Mouse (Mus musculus): Measurements from ENCODE around the gene Sipa1l3.

The Sipa1l3 gene

DNA sequence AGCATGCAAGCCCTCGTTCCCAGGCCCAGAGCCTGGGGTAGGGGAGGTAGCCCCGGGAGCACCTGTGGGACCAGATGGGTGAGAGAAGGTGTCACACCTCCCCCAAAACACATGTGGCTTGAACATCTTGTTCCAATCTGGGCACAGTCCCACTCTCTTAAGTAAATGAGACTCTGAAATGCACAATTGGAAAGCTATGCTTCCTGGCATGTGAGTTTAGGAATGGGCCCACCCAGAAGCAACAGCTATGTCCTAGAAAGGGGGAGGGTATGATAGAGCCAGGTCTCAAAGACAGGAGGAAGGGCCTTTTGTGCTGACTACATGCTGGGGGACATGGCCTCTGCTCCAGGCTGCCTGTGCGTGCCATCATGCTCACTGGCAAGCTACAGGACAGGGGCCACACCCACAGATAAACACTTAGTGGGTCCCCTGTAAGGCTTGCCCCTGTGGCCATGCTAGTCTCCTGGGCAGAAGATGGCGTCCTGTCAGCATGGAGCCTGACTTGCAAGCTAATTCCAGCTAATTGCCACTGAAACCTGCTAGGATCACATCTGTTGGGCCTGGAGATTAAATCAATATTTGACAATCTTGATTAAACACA is 107.1 kb downstream of the Sipa1l3 start:
- DNase-seq (ENCODE audit: low spot score): no peak

DNA sequence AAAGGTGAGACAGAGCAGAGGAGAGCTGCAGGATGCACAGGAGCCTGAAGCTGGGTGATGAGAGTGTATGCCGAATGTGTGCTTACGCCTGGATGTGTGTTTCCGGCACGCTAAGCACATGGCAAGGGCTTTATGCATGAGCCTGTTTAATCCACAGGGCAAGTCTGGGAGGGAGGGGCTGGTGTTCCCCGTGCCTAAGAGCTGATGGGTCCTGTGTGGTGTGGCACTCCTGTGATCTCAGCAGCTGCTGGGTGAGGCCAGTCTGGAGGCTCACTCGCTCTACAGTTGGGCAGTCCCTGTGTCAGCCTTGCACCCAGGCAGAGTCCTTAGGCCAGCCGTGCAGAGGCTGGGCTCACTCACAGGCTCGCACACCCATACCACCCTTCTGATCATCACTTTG is 108.0 kb downstream of the Sipa1l3 start:
- DNase-seq (ENCODE audit: low spot score): no peak

DNA sequence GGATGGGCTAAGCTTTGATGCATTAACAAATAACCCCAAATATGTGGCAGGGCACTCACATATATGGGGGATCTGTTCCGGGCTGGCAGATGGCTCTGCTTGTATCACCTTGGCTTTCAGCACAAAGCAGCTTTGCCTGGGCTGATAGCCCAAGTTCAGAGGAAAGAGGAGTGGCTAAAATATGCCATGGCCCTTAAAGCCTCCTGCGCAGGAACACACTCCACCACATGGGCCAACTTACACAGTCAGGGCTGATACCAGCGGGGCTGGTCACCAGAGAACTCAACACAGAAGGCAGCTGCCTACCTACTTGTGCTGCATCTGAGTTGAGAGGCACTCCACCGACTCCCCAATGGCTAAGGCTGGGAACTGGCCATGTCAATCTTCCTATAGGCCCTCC is 111.6 kb downstream of the Sipa1l3 start:
- no peak for DNase-seq (ENCODE audit: low spot score)

DNA sequence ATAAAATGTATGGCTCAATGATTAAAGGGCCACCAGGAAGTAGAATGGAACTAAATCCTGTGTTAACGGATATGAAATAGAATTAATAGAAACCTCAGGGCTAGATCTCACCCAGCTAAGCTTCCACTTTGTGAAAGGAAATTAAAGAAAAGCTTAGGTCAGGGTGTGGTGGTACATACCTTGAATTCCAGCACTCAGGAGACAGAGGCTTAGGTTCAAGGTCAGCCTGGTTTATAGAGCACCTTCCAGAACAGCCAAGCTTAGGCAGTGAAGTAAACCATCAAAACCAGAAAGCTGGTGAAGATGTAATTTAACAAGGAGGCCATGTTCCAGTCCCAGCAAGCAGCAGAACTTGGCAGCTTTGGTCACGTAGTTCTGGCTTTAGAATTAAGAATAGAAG is 114.3 kb downstream of the Sipa1l3 start:
- DNase-seq (ENCODE audit: low spot score): no peak

DNA sequence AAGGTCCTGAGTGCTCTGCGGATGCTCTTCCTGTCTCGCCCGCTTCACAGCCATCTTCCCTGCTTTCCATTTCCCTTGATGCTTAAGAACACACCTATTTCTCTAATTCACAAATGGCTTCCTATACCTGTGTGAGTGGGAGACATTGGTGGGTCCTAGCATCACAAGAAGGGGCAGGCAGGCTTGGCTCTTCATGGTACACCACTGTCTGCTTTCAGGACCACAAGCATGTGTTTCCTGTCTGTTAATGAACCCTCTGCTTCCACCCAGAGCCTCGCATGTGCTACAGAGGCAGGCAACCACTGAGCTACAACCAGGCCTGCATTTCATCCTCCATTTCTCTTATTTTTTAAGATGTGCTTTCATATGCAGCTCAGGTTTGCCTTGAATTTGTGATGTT is 116.4 kb downstream of the Sipa1l3 start:
- no peak for DNase-seq (ENCODE audit: low spot score)

DNA sequence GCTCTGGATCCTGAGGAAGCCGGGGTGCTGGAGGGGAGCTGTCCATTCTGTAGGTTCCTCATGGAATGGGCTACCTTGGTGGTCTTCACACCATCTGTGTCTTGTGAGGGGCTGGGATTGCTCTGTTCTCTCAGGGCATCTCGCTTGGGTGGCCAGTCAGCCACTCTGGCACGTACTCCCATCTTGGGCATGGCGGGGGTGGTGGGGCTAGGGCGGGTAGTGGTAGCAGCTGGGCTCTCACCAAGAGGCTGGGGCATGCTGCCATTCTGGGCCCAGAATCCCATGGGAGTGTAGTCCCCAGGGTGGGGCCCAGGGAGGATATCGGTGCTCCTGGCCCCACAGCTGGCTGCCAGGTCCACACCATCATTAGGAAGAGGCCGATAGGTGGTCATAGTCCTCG is 118.0 kb downstream of the Sipa1l3 start:
- no peak for DNase-seq (ENCODE audit: low spot score)

DNA sequence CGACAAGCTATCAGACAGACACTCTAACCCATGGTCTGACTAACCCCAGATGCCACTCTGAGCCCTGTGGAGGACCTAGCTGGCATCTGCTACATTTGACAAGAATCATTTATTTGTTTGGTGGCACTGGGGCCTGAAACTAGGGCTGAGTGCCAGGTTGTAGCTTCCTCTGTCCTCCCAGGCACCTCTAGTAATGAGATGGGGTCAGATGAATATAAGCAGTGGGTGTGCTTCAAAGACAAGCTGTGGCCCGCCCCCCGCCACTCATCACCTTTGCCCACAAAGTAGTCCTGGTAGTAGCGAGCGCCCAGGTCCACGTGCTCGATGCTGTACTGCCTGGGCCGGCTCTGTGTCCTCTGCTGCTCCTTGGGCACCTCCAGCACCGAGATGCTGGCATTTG is 119.4 kb downstream of the Sipa1l3 start:
- no peak for DNase-seq (ENCODE audit: low spot score)

DNA sequence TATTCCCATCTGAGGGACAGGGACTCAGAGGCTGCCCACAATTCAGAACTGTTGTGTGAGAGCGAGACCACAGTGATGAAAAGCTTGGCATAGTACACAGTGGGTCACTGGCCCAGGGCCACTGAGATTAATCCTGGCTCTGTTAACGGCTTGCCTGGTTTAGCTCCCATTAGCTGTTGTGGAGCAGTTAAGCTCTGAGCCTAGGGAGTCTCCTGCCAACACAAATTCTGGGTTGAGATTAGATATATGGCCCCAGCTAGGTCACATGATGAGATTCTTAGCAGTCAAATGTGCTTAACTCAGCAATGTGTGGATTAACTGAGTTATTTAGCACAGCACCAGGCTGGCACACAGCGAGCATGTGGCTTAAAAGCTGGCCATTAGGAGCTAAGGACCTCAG is 121.0 kb downstream of the Sipa1l3 start:
- no peak for DNase-seq (ENCODE audit: low spot score)

DNA sequence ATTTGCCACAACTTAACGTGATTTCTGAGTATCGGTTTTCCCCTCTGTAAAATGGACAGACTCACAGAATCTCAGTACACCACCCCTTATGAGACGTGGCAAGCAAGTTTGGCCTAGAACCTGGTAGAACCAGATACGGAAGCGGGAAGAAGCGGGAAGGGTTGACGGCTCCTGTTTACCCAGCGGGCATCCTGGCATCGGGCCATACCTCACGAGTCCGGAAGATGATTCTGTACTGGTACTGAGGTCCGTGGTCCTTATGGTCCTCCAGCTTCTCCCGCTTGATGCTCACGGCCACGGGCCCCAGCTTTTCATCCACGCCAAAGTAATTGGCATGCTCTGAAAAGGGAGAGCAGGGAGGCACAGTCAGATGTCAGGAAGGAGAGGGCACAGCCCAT is 121.5 kb downstream of the Sipa1l3 start:
- DNase-seq (ENCODE audit: low spot score): no peak

DNA sequence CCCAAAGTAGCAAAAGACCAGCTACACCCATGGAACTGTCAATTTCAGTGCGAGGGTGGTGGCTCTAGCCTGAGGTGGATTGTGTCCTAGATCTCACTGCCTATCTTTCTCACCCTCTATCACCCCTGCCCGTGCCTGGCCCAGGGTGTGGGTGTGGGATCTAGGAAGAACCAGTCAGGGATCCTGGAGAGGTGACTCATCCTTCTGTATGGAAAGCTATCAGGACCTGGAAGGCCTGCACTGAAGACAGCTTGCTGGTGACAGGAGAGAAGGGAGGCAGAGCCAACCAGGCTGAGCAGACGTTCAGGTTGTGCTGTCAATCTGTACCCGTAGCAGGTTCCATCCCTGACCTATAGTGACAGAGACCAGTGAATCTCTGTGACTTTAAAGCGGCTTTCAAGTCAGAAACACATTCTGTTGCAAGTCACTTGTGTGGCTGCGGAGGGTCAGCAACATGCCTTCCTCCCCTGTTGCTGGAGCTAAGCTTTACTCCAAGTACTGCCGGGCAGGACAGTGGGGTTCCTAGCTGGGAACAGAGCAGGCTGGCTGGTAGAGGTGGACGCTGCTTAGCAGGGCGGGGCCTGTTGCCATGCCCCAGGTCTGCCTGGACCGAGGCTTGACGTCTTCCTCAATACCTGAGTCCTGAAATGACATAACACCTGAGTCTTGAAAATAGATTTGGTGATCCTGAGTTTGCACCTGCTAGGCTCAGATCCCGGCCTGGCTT is 122.1 kb downstream of the Sipa1l3 start:
- no peak for DNase-seq (ENCODE audit: low spot score)

DNA sequence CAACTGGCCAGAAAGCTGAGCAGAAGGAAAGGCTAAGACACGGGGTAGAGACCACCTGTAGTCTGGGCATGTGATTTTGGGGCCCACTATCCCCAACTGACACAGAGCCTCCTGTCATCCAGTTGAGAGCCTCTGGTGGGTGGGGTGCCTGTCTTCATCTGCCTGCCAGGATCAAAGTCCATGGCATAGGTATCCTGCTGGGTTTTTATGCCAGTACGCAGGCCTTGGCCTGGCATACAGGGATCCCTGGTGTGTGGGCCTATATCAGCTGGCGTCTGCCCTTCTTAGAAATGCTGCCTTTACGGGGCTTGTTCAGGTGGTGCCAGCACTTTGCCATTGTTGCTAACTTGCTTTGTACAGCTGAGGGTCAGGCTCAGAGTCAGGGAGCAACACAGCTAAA is 123.3 kb downstream of the Sipa1l3 start:
- DNase-seq (ENCODE audit: low spot score): no peak

DNA sequence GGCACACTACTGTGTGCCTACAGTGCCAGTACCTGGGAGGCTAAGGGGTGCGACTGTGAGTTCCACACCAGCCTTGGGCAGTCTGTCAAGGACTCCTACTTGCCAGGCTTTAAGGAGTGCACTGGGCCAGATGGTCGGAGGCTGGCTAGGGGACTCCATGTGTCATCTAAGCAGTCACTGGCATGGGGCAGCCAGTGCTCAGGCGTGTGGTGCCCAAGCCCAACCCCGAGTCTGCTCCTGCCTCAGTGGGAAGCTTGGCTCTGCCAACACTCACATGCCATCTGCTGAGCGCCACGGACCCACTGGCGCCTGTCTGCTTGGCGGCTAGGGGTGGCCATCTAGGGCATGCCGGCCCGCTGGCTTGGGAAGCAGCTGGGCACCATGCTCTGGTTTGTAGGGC is 125.1 kb downstream of the Sipa1l3 start:
- DNase-seq (ENCODE audit: low spot score): no peak

DNA sequence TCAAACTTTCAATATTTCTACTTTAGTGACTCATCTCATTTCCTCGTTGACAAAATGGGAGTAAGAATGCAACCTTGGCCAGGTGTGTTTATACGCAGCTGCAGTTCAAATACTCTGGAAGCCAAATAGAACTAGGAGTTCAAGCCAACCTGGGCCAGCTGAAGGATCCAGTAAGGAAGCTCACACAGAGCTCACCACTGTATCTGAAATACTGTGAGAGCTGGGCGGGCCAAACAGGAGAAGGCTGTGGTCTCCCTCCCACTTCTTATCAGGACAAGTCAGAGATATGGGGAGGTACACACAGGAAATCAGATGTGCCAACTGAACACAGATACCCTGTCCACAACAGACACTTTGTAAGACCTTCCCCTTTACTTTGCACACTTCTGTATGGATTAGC is 125.6 kb downstream of the Sipa1l3 start:
- no peak for DNase-seq (ENCODE audit: low spot score)

DNA sequence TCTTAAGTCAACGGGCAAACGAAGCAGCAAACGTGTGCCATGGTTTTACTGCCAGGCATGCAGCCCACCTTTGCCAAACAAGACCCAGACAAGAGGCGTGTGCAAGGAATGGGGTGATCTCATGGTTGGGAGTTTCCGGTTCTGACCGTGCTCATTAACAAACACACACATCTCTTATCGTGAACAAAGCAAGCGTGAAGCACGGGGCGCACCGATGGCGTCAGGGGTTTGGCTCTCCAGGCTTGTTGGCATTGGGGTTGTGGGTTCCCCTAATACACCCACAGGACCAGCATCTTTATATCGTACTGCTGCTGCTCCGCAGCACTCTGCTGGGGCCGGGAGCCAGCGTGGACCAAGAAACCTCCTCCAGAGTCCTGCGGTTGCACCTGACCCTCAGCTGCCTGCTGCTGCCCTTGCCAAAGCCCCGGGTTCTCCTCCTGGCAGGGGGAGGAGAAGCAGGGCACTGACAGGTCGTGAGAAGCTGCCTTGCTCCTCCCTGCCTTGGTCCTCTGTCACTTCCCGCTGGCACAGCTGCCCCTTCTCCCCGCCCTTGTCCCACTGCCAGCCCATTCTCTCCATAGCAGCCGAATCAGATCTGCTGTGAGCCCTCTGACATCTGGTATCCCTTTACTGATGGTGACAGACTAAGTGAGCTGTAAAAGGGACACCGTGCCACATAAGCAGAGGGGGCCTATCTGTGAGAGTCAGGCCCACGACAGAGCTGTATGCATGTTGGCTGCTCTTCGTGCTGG is 126.5 kb downstream of the Sipa1l3 start:
- no peak for DNase-seq (ENCODE audit: low spot score)

DNA sequence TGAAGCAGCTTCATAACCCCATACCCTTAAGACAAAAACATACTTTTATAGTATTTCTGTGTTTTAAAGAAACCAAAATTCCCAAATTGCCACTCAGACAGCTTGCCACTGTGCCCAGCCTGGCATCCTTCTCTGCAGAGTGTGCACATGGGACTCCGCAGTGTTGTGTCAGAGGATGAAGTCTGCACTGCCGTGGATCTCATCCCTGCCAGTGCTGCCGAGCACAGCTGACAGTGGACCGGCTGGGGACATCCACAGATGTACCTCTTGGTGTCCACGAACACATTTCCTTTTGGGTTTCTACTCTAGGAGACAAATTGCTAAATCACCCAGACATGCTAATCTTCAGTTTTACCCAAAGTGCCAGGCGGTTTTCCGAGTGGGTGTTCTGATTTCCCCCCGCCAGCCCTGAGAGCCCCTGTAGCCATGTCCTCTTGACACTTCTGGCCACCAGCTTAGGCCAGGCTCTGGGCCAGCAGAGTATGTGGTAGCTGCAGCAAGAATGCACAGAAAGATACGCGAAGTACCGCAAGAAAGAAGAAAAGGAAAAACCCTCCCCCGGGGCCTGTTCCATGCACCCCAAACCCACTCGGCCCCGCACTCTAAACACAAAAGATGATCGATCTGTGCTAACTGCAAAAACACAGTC is 127.2 kb downstream of the Sipa1l3 start:
- no peak for DNase-seq (ENCODE audit: low spot score)

DNA sequence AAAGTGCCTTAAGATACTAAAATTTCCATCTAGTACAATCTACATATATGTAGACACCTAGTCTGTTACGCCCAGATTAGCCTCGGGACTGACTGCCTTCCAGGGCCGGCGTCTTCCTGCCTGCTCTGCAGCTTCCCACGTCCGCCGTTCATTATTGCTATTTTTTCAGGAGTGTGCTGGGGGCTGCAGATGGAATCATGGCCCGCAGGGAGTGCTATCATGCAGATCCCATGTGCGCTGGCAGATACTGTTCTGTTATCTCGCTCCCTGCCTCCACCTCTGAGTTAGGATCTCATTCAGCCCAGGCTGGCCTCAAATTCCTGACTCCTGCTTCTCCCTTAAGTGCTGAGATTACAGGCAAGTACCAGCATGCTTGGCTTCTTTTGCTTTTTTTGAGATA is 128.2 kb downstream of the Sipa1l3 start:
- DNase-seq (ENCODE audit: low spot score): no peak

DNA sequence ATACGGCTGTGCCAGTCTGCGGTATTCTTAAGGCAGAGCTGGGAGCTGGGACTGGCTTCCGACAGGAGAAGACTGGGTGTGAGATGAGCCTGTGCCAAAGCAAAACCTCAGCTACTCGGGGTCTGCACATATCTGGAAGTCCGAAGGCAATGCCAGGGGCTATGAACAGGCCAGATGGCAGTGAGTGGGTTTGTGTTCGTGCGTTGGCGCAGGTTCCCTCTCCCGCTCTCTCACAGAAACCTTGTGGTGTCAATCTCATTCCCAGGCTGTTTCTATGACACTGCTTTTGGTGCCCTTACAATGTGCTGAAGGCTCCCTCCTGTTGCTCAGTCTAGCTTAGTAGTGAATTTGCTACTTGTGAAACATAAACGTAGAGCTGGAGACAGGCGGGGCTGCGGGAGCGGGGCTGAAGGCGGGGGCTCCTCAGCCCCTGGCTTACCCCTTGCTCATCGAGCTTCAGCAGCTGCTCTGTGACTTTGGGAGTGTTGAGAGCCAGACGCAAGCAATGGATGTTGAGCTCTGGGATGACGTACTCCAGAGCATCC is 130.8 kb downstream of the Sipa1l3 start:
- no peak for DNase-seq (ENCODE audit: low spot score)

DNA sequence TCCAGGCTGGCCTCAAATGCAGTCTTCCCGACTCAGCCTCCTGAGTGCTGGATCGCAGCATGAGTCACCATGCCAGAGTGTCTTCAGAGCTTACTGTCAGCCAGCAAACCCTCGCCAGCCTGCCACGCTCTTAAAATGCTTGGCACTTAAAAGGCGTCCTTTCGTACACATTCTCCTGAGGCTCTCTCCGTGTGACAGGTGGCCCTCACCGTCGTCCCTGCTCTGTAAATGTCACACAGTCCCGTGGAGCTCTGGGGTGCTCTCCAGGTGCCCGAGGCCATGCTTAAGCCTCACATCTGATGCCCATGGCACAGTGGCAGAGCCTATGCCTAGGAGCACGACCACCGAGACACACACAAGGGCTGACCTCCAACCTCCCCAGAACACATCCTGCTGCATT is 132.1 kb downstream of the Sipa1l3 start:
- DNase-seq (ENCODE audit: low spot score): no peak

DNA sequence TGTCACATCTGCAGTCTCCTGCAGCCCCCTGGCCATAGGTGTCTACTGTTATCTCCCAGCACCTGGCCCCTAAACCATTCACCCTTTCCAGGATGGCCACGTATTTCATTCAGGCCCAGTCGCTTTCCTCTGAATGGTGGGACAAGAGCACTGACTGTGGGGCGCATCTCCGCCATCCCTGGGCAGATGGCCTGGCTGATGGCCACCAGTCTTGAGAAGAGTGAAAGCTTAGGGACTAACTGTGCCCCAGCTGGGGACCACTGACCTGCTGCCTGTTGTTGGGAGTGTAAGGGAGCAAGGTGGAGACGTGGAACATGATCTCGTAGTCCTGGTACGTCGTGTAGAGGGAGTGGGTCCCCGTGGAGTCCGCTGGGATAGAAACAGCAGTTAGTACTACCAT is 132.7 kb downstream of the Sipa1l3 start:
- no peak for DNase-seq (ENCODE audit: low spot score)

DNA sequence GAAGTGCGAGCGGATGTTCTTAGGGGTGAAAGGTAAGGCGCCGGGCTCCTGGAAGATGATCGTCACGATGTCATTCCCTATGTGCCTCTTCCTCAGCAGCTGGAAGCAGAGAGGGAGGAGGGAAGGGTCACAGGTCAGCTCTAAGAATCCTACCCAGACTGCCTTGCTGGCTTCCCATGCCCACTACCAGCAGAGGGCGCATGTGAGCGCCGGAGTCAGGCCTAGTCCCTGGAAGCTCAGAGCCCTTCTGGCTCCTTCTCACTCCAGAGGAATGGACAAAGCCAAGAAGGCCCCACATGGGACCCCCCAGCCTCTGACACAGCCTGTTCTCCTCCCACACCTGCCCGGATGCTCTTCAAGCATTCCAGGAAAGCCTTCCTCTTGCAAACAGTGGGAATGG is 135.2 kb downstream of the Sipa1l3 start:
- peak; percentile 62 for DNase-seq (ENCODE audit: low spot score)

DNA sequence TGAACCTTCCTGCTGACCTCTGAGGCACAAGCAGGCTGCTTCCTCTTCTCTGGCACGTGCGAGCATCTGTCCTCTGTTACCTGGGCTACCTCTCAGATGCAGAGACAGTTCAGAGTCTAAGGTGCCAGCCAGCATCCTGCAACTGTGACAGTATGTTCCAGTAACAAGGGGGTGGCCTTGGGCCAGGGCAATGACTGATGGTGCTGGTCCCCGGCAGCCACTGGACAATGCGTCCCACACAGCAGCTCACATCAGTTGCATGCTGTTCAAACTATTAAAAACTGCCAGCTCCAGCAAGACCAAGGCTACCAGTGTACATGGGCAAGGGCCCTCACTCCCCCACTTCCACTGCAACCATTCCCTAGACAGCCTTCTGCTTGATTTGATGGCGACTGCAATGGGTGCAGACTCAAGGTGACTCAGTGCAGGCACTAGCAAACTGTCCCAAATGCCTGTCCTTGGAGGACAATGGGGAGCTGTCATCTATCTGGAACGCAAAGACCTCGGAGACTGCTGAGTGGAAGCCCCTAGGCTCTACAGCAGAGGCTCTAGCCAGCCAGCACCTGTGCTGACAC is 136.9 kb downstream of the Sipa1l3 start:
- no peak for DNase-seq (ENCODE audit: low spot score)

DNA sequence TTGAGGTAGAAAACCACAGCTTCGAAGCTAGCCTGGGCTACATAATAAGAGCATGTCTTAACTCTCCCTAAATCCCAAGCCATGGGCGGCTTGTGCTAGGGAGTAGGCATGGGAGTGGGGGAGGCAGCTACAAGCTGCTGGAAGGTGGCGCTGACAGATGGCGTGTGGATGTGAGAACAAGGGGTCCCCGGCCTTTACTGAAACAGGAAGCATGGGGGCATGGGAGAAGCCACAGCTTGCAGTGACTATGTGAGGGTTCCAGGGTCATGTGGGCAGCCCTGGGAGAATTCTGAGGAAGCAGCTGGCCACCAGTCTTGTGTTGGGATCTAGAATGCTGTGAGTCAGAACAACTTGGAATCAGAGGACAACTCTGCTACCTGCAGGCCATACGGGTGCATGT is 144.4 kb downstream of the Sipa1l3 start:
- no peak for DNase-seq (ENCODE audit: low spot score)
